Mouse (Mus musculus) heart, embryonic 14.5 days (tissue): ENCODE results near the gene Artn. TPM values are rescaled to one million over a fixed set of nuclear protein-coding genes. Genes with fewer than 3 reads are reported as not detected.

Experiments used
- ATAC-seq: fragments of 200-750 bp; cut with Nextera tagmentation; 2 replicates; pipeline ENCODE4 v1.8.0; 2017; ENCODE audit warnings: low read depth, moderate TSS enrichment; ENCODE audit not compliant: insufficient number of reproducible peaks, insufficient read depth, low FRiP score
- H3K27ac ChIP-seq, 2 experiments: fragments of 200-500 bp in 1 of 2; fragments of 300-500 bp in 1 of 2; sonication (generic) in 1 of 2; replicated peaks in 1 of 2; 2 replicates each; pipeline ENCODE4 v1.5.1; 2012 to 2014; ENCODE audit warnings: low read depth in 2 of 2, low read length in 2 of 2, control low read depth in 1 of 2, mild to moderate bottlenecking in 1 of 2, mixed read lengths in 1 of 2; ENCODE audit not compliant: control insufficient read depth in 1 of 2, insufficient read depth in 1 of 2
- H3K27me3 ChIP-seq: fragments of 300-500 bp; sonication (generic); 2 replicates; pipeline ENCODE4 v1.6.1; 2014; ENCODE audit warnings: mild to moderate bottlenecking, low read length, control low read depth; ENCODE audit not compliant: control insufficient read depth, insufficient read depth
- H3K36me3 ChIP-seq: fragments of 300-500 bp; sonication (generic); 2 replicates; pipeline ENCODE4 v1.6.1; 2014; ENCODE audit warnings: mild to moderate bottlenecking, control low read depth, low read length, mixed read lengths; ENCODE audit not compliant: control insufficient read depth, insufficient read depth
- H3K4me1 ChIP-seq, 2 experiments: fragments of 200-500 bp in 1 of 2; fragments of 300-500 bp in 1 of 2; sonication (generic) in 1 of 2; 2 replicates each; pipeline ENCODE4 v1.6.1; 2012 to 2014; ENCODE audit warnings: low read length in 2 of 2, control low read depth in 1 of 2, mixed read lengths in 1 of 2; ENCODE audit not compliant: control insufficient read depth in 2 of 2, insufficient read depth in 2 of 2
- H3K4me2 ChIP-seq: fragments of 300-500 bp; sonication (generic); 2 replicates; pipeline ENCODE4 v1.6.1; 2014; ENCODE audit warnings: mild to moderate bottlenecking, low read length
- H3K4me3 ChIP-seq, 2 experiments: fragments of 200-500 bp in 1 of 2; fragments of 300-500 bp in 1 of 2; sonication (generic) in 1 of 2; 2 replicates each; pipeline ENCODE4 v1.5.1; 2012 to 2014; ENCODE audit warnings: low read length in 2 of 2, mild to moderate bottlenecking in 2 of 2, control low read depth in 1 of 2, low read depth in 1 of 2, moderate library complexity in 1 of 2; ENCODE audit not compliant: control insufficient read depth in 1 of 2, insufficient read depth in 1 of 2
- H3K9ac ChIP-seq: fragments of 300-500 bp; sonication (generic); 2 replicates; pipeline ENCODE4 v1.6.1; 2014; ENCODE audit warnings: mild to moderate bottlenecking, low read length
- H3K9me3 ChIP-seq: fragments of 300-500 bp; sonication (generic); 2 replicates; pipeline ENCODE4 v1.6.1; 2016; ENCODE audit warnings: low read length, control low read depth; ENCODE audit not compliant: control insufficient read depth
- WGBS: fragments of 180-500 bp; shearing (Covaris S2); extraction: QIAGEN DNeasy Blood & Tissue Kit; methylation state at CpG from one replicate; pipeline ENCODE4 v1.1.7; 2014; 5-methylcytosine and 5-hydroxymethylcytosine counted together
- polyA plus RNA-seq: library from polyadenylated mRNA; unstranded; fragments of >200 nt; fragmentation: Nextera tagmentation; extraction: Ambion mirVana; gene quantifications from 2 replicates; pipeline ENCODE4 v1.2.1, GENCODE M21; 2014

Artn gene
- polyA plus RNA-seq, 1 experiment from 2014 or later: 0.81 TPM

DNA sequence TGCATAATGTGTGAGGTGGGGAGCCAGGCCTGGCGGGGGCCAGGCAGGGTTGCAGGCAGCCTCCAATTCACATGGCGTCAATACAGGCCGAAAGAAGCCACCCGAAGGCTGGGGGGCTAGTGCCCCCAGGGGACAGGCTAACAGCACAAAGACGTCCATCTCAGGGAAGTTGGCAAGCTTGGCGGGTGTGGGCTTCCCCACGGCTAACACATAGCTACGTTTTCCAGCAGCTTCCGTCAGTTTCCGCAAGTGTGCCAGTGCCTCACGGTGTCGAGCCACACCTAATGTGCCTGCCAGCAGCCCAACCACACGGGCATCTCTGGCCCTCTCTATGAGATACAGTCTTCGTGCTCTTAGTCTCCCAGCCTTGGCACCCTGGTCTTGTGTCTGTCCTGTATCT is 39.5 kb downstream of the Artn start:
- Histone ChIP-seq H3K4me1 (peaks cover 14 to 17% of the 10 kb centered on the region in 2 experiments), H3K4me3 (no peak overlapping the region), H3K4me2 (no peak overlapping the region), H3K9ac (no peak overlapping the region), H3K27ac (no peak overlapping the region), H3K9me3 (no peaks in the 10 kb centered on the region), H3K36me3 (peaks cover 40% of the 10 kb centered on the region), H3K27me3 (no peaks in the 10 kb centered on the region)
- 89% methylated on average over 14 of the region's 14 CpGs for WGBS
- ATAC-seq: no peak

DNA sequence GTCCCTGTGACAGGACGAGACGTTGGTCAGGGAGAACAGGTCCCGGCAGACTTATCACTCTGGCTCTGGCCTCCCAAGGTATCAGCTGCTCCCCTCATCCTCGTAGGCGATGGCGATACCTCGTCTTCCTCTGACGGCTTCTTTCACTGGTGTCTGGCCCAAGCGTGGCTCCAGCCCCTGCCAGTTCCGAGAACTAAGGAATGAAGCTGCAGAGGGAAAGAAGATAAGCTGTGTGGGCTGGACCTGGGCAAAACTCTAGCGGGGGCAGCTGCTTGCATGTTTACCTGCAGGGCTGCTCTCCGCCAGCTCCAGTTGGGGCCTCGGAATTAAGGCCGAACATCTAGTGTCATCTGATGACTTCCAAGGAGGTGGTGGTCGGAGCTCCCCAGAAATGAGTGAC is 40.1 kb downstream of the Artn start:
- 82% methylated on average over 15 of the region's 15 CpGs for WGBS
- no peak overlapping the region for H3K4me2 ChIP-seq
- H3K27me3 ChIP-seq: no peaks in the 10 kb centered on the region
- no peaks in the 10 kb centered on the region for H3K9me3 ChIP-seq
- peaks cover 42% of the 10 kb centered on the region for H3K36me3 ChIP-seq
- no peak for ATAC-seq
- H3K9ac ChIP-seq: no peak overlapping the region
- H3K4me3 ChIP-seq: no peak overlapping the region
- no peak overlapping the region for H3K27ac ChIP-seq
- H3K4me1 ChIP-seq: peaks cover 14 to 17% of the 10 kb centered on the region in 2 experiments

DNA sequence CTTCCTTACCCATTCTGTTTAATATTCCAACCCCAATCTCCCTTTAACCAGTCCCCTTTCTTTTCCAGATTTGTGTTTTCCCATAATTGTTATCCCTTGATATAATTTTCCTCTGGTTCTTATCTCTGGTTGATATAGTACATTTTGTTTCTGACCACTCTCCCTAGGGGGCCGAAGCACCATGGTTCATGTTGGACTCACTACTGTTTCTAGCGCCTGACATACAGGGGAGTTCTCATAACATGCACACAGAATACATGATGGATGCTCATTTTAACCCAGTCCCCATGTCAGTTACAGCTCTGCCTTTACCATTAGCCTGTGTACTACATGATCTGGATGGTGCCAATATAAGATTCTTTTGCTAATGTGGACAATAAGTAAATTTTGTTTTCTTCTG is 41.6 kb downstream of the Artn start:
- Histone ChIP-seq H3K27me3 (no peaks in the 10 kb centered on the region), H3K27ac (no peak overlapping the region), H3K9ac (no peak overlapping the region), H3K4me1 (peaks cover 14 to 20% of the 10 kb centered on the region in 2 experiments), H3K9me3 (no peaks in the 10 kb centered on the region), H3K4me3 (peak overlapping the region in 1 of 2 experiments; percentile 87; a peak in 2 of 4 replicates), H3K4me2 (peak overlapping the region; percentile 89; the same call in 1 of the 2 replicates), H3K36me3 (peaks cover 41% of the 10 kb centered on the region)
- WGBS: 68% methylated on average over 2 of the region's 2 CpGs
- ATAC-seq: no peak

DNA sequence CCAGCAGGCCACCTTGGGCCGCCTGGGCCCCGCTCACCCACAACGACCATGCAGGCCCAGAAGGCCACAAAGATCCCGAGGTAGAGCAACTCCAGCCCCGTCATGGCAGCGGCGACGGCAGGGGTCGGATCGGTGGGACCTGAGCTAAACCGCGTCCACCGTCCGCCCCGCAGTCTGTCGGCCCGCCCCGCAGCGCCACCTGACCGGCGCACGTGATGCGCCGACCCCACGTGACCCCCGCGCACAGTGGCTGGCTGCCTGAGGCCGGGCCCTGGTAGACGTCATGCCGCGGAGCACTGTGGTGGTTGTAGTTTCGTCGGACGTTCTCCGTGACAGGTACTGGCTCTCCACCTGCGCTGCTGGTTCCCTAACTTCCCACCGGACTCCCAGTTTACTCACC is 42.4 kb downstream of the Artn start, which contains the start of gene Atp6v0b:
Gene Atp6v0b, minus strand, starts transcription at position 201 of the 400 bp plus-strand sequence.
- Histone ChIP-seq H3K36me3 (peaks cover 41% of the 10 kb centered on the region), H3K4me3 (peak within 1 kb of the TSS; percentile 87 to 98), H3K4me1 (peaks cover 13 to 18% of the 10 kb centered on the region in 2 experiments), H3K27ac (no peak within 1 kb of the TSS), H3K9ac (peak within 1 kb of the TSS; percentile 89), H3K9me3 (no peaks in the 10 kb centered on the region), H3K4me2 (peak within 1 kb of the TSS; percentile 89), H3K27me3 (no peaks in the 10 kb centered on the region)
- 1% methylated on average over 37 of the region's 37 CpGs for WGBS
- ATAC-seq: peak; percentile 82

DNA sequence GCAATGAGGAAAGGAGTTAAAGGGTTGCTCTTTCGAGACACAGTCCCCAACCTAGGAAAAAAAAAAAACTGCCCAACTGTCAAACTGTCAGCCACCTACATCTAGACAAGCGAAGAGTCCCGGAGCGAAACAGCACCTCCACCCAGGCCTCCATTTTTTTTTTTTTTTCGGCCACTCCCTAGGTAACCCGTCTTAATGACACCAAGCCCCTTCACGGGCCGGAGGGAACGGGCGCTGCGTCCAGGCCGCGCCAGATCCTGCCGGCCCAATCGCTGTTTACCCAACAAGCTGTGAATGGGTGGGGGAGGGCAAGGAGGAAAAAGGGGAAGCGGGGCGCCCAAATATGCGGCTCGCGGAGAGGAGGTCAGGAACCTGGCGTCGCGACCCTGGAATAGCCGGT is 42.9 kb downstream of the Artn start:
- Histone ChIP-seq H3K27ac (no peak overlapping the region), H3K9me3 (no peaks in the 10 kb centered on the region), H3K4me2 (peak overlapping the region; percentile 89), H3K27me3 (no peaks in the 10 kb centered on the region), H3K4me1 (peaks cover 11 to 17% of the 10 kb centered on the region in 2 experiments), H3K36me3 (peaks cover 41% of the 10 kb centered on the region), H3K9ac (peak overlapping the region; percentile 89), H3K4me3 (peak overlapping the region; percentile 87 to 98)
- WGBS: 1% methylated on average over 22 of the region's 24 CpGs
- ATAC-seq: no peak; the same call in 1 of the 2 replicates

DNA sequence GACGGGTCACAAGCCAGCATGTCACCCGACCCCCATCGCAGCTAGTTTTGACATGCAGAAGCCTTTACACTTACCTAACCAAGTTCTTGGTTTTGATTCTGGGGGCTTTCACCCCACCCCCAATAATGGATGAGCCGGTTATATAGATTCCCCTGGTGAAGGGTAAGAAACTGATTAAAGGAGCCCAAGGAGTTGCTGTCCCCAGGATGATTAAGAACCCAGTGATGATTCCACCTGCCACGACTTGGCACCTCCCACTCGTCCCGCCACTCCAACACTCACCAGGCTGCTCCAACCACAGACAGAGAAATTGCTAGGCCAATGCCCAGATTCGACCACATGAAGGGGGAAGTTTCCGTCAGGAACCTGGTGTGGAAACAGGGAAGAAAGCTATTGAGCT is 43.6 kb downstream of the Artn start:
- WGBS: 78% methylated on average over 9 of the region's 9 CpGs
- no peak for ATAC-seq
- peak overlapping the region; percentile 89 for H3K4me2 ChIP-seq
- H3K27me3 ChIP-seq: no peaks in the 10 kb centered on the region
- H3K27ac ChIP-seq: no peak overlapping the region
- no peaks in the 10 kb centered on the region for H3K9me3 ChIP-seq
- H3K4me3 ChIP-seq: peak overlapping the region; percentile 87 to 98; a peak in 2 of 4 replicates
- peaks cover 43% of the 10 kb centered on the region for H3K36me3 ChIP-seq
- peak overlapping the region; percentile 89; the same call in 1 of the 2 replicates for H3K9ac ChIP-seq
- H3K4me1 ChIP-seq: peaks cover 8 to 13% of the 10 kb centered on the region in 2 experiments

DNA sequence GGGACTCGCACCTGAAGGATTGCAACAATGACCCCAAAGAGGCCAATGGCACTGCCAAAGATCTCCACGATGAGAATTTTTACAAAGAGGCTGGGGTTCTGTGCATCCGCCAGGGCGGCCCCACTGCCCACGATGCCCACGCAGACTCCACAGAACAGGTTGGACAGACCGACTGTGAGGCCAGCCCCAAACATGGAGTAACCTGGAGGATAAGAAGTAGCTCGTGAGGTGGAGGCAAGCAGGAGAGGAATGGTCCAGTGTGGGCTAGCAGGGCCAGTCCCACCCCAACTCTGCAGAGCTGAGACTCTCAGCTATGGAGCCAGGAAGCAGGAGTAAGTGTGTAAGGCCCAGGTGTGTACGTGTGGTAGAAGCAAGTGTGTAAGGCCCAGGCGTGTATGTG is 44.5 kb downstream of the Artn start:
- Histone ChIP-seq H3K36me3 (peaks cover 48% of the 10 kb centered on the region), H3K4me3 (no peak overlapping the region), H3K27me3 (no peaks in the 10 kb centered on the region), H3K9me3 (no peaks in the 10 kb centered on the region), H3K4me2 (no peak overlapping the region), H3K4me1 (peaks cover 8 to 11% of the 10 kb centered on the region in 2 experiments), H3K9ac (no peak overlapping the region), H3K27ac (no peak overlapping the region)
- ATAC-seq: no peak
- WGBS: 86% methylated on average over 10 of the region's 10 CpGs

DNA sequence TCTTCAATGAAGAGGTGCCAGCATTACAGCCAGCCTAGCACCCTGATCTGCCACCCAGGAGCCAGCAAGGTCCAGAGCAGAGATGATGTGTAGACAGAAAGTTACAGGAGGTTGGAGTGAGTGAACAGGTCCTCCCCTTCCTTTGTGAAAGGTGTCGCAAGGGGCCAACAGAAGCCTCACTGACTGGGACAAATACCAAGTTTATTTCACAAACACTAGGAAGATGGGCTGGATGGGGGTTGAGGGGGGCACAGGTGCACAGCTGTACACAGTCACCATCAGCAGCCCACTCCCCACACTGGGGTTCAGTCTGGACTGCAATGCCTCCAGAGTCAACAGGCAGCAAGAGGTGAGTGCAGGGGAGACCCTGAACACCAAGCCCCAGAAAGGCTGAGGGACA is 45.4 kb downstream of the Artn start:
- H3K4me3 ChIP-seq: no peak overlapping the region
- 93% methylated on average over 1 of the region's 1 CpGs for WGBS
- no peak overlapping the region for H3K4me2 ChIP-seq
- no peak overlapping the region for H3K27ac ChIP-seq
- no peak for ATAC-seq
- peaks cover 47% of the 10 kb centered on the region for H3K36me3 ChIP-seq
- no peaks in the 10 kb centered on the region for H3K9me3 ChIP-seq
- 0 out of 2 replicates have a peak overlapping the region, but pooled peaks have one; percentile 89 for H3K9ac ChIP-seq
- peaks cover 8 to 11% of the 10 kb centered on the region in 2 experiments for H3K4me1 ChIP-seq
- H3K27me3 ChIP-seq: no peaks in the 10 kb centered on the region
